Mouse (Mus musculus) layer of hippocampus, postnatal 36 days (tissue): ENCODE data around the gene Defa30. TPM values are rescaled to one million over a fixed set of nuclear protein-coding genes. Genes with fewer than 3 reads are reported as not detected.
"Not testable (repeated sequence)": the region's sequence is repeated elsewhere in the genome, so short reads cannot be mapped to it uniquely, and the experiment has no call there.

ENCODE experiments used
- DNase-seq, 2 experiments: peaks; one replicate each; pipeline ENCODE4 v3.0.0; 2022
- total RNA-seq, 2 experiments: library from RNA; stranded (reverse); gene quantifications; 2 replicates each; pipeline ENCODE4 v1.2.3; 2021

Defa30 gene
- total RNA-seq: not detected

DNA sequence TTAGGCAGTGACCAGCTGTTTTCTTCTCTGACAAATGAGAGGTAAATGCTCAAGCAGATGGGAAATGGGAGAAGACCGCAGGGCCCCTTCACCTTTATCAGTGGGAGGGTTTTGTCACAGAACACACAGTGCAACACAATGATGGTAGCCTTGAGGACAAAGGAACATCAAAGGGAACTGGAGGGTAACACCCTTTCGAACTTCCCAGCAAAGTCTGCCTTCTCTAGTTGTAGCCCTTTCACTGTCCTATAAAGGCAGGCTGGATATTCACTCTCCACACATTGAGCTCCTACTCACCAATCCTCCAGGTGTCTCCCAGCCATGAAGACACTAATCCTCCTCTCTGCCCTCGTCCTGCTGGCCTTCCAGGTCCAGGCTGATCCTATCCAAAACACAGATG is at the start of gene Defa30:
Gene Defa30, plus strand, starts transcription at position 301 of the 400 bp plus-strand sequence.
- DNase-seq: not testable (repeated sequence)

DNA sequence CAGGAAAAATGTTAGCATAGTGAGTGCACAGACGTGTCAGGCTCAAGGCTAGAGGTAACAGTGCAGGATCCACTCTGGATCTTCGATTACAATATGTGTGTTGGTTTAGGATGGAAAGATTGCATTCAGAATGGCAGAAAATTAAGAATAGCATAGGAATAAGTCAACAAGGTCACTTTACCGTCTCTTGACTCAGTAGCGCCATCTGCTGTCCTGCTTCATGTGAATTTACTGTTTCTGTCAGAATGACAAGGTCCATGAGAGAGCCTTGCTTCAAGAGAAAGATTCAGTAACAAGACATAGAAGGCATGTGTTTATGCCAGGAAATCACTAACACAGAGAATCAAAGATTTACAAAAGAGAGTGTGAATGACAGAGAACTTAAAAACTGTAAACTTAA is 41.3 kb upstream of the Defa30 start:
- no peak for DNase-seq

DNA sequence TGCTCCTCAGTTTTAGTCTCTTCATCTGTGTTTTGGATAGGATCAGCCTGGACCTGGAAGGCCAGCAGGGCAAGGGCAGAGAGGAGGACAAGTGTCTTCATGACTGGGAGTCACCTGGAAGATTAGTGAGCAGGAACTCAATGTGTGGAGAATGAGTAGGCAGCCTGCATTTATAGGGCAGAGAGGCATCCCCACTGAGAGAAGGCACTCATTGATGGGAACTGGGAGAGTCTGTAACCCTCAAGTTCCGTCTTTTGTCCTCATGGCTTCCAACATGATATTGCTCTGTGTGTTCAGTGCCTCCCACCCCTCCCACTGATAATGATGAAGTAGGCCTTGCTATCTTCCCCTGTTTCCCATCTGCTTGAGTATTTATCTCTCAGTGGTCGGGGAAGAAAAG is 38.5 kb upstream of the Defa30 start, which contains the start of gene Gm14851:
Gene Gm14851, minus strand, starts transcription at position 101 of the 400 bp plus-strand sequence.
- not testable (repeated sequence) for DNase-seq

DNA sequence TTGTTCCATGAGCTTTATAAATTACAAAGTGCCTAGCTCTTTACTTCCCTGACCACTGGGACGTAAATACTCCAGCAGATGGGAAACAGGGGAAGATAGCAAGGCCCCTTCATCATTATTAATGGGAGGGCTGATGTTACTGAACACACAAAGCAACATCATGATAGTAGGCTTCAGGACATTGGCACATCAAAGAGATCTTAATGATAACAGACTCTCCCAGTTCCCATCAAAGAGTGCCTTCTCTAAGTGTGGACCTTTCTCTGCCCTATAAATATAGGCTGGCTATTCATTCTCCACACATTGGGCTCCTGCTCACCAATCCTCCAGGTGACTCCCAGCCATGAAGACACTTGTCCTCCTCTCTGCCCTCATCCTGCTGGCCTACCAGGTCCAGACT is 27.5 kb downstream of the Defa30 start, which contains the start of gene Defa22:
Gene Defa22, plus strand, starts transcription at position 301 of the 400 bp plus-strand sequence.
- not testable (repeated sequence) for DNase-seq

Other genes starting within 250 kb of the Defa30 start
- gene Defb33, start 242.0 kb upstream of the Defa30 start, total RNA-seq: not detected
- not detected for gene Gm15056, start 232.0 kb upstream of the Defa30 start, total RNA-seq
- not detected for gene Gm6040, start 212.6 kb upstream of the Defa30 start, total RNA-seq
- gene AY761185, start 189.9 kb upstream of the Defa30 start, total RNA-seq: not detected
- gene Defa21, start 109.1 kb upstream of the Defa30 start, total RNA-seq: not detected
- gene Defa23, start 79.6 kb upstream of the Defa30 start, total RNA-seq: not detected
- not detected for gene Defa35, start 69.6 kb upstream of the Defa30 start, total RNA-seq
- not detected for gene Defa25, start 50.2 kb upstream of the Defa30 start, total RNA-seq
- gene Gm14851, start 38.6 kb upstream of the Defa30 start, total RNA-seq: not detected
- not detected for gene Defa22, start 27.6 kb downstream of the Defa30 start, total RNA-seq
- gene Defa31, start 57.0 kb downstream of the Defa30 start, total RNA-seq: not detected
- gene Gm15293, start 66.9 kb downstream of the Defa30 start, total RNA-seq: not detected
- gene Gm15292, start 115.1 kb downstream of the Defa30 start, total RNA-seq: not detected
- not detected for gene Defa27, start 180.9 kb downstream of the Defa30 start, total RNA-seq
- not detected for gene Defa29, start 192.4 kb downstream of the Defa30 start, total RNA-seq
- gene Defa2, start 243.9 kb downstream of the Defa30 start, total RNA-seq: not detected